Mouse (Mus musculus) E14TG2a.4 (cell line): ENCODE measurements around the gene Gpr83.

Experiments used
- CTCF ChIP-seq: conservative IDR thresholded peaks from 2 replicates; pipeline ENCODE4 v1.5.1; 2014; ENCODE audit warnings: low read length
- POU5F1 ChIP-seq: IDR thresholded peaks from 2 replicates; pipeline ENCODE4 v1.6.1; 2014; ENCODE audit warnings: low read length, borderline replicate concordance

- no peak for TF ChIP-seq CTCF
- TF ChIP-seq POU5F1, result no peak
These were observed 1.2 kb upstream of the Gpr83 start for GRCm38 (mm10) chr9:14858782-14859181.
